Mouse (Mus musculus) intestine, embryonic 15.5 days (tissue): ENCODE data around the gene Rgma. TPM values are rescaled to one million over a fixed set of nuclear protein-coding genes. Genes with fewer than 3 reads are reported as not detected.

Experiments used
- ATAC-seq: fragments of 200-750 bp; cut with Nextera tagmentation; 2 replicates; pipeline ENCODE4 v1.8.0; 2017; ENCODE audit warnings: moderate TSS enrichment, moderate library complexity
- H3K27ac ChIP-seq: fragments of 300-500 bp; sonication (generic); 2 replicates; pipeline ENCODE4 v1.5.1; 2015; ENCODE audit warnings: mild to moderate bottlenecking, inconsistent platforms
- H3K27me3 ChIP-seq: fragments of 300-500 bp; sonication (generic); replicated peaks from 2 replicates; pipeline ENCODE4 v1.6.1; 2015; ENCODE audit warnings: inconsistent platforms
- H3K36me3 ChIP-seq: fragments of 300-500 bp; sonication (generic); 2 replicates; pipeline ENCODE4 v1.6.1; 2015; ENCODE audit warnings: inconsistent platforms
- H3K4me1 ChIP-seq: fragments of 300-500 bp; sonication (generic); replicated peaks from 2 replicates; pipeline ENCODE4 v1.6.1; 2015; ENCODE audit warnings: inconsistent platforms
- H3K4me2 ChIP-seq: fragments of 300-500 bp; sonication (generic); replicated peaks from 2 replicates; pipeline ENCODE4 v1.6.1; 2015; ENCODE audit warnings: mild to moderate bottlenecking, inconsistent platforms
- H3K4me3 ChIP-seq: fragments of 300-500 bp; sonication (generic); replicated peaks from 2 replicates; pipeline ENCODE4 v1.5.1; 2015; ENCODE audit warnings: inconsistent platforms
- H3K9ac ChIP-seq: fragments of 300-500 bp; sonication (generic); 2 replicates; pipeline ENCODE4 v1.6.1; 2015; ENCODE audit warnings: inconsistent platforms
- H3K9me3 ChIP-seq: fragments of 300-500 bp; sonication (generic); 2 replicates; pipeline ENCODE4 v1.6.1; 2016; ENCODE audit warnings: inconsistent platforms
- WGBS: fragments of 180-500 bp; shearing (Covaris S2); methylation state at CpG from one replicate; pipeline ENCODE4 v1.1.7; 2015; 5-methylcytosine and 5-hydroxymethylcytosine counted together
- polyA plus RNA-seq: library from polyadenylated mRNA; unstranded; fragments of >200 nt; fragmentation: Nextera tagmentation; extraction: Ambion mirVana; gene quantifications from 2 replicates; pipeline ENCODE4 v1.2.1, GENCODE M21; 2015

The Rgma gene
- polyA plus RNA-seq, 1 experiment from 2014 or later = 7.4 TPM

- H3K27ac ChIP-seq = no peak overlapping the region
- 0 out of 2 replicates have a peak overlapping the region, but pooled peaks have one; percentile 60 for H3K9ac ChIP-seq
- H3K4me1 ChIP-seq = peaks cover 25% of the 10 kb centered on the region
- WGBS = 2% methylated on average over 14 of the region's 14 CpGs
- peak overlapping the region; percentile 69 for H3K4me3 ChIP-seq
- peaks cover 21% of the 10 kb centered on the region; the same call in 1 of the 2 replicates for H3K27me3 ChIP-seq
- ATAC-seq = peak; percentile 41
- H3K4me2 ChIP-seq = peak overlapping the region; percentile 100
- H3K36me3 ChIP-seq = no peaks in the 10 kb centered on the region
- no peaks in the 10 kb centered on the region for H3K9me3 ChIP-seq
Observed at GRCm38 (mm10) chr7:73374727-73375126, 582 bp upstream of the Rgma start.

GRCm38 (mm10) chr7:73376101-73377001 lies 1.0 kb downstream of the Rgma start:
- Histone ChIP-seq H3K4me3 (peak overlapping the region; percentile 69), H3K27ac (peak overlapping the region; percentile 67), H3K27me3 (peaks cover 21% of the 10 kb centered on the region; the same call in 1 of the 2 replicates), H3K36me3 (no peaks in the 10 kb centered on the region), H3K9ac (peak overlapping the region; percentile 60), H3K4me2 (peak overlapping the region; percentile 100), H3K4me1 (peaks cover 25% of the 10 kb centered on the region), H3K9me3 (no peaks in the 10 kb centered on the region)
- under 1% methylated on average over 39 of the region's 39 CpGs for WGBS
- ATAC-seq = peak; percentile 50

GRCm38 (mm10) chr7:73377307-73377706 lies 2.0 kb downstream of the Rgma start:
- 65% methylated on average over 12 of the region's 12 CpGs for WGBS
- no peak overlapping the region for H3K9ac ChIP-seq
- ATAC-seq = no peak
- H3K27ac ChIP-seq = no peak overlapping the region
- no peaks in the 10 kb centered on the region for H3K36me3 ChIP-seq
- H3K4me3 ChIP-seq = peak overlapping the region; percentile 69; the same call in 1 of the 2 replicates
- H3K4me2 ChIP-seq = peak overlapping the region; percentile 100
- H3K4me1 ChIP-seq = peaks cover 19% of the 10 kb centered on the region
- peaks cover 13% of the 10 kb centered on the region; the same call in 1 of the 2 replicates for H3K27me3 ChIP-seq
- H3K9me3 ChIP-seq = no peaks in the 10 kb centered on the region

- H3K27me3 ChIP-seq = peaks cover 11% of the 10 kb centered on the region; the same call in 1 of the 2 replicates
- H3K9me3 ChIP-seq = no peaks in the 10 kb centered on the region
- 73% methylated on average over 6 of the region's 6 CpGs for whole genome bisulfite sequencing
- H3K36me3 ChIP-seq = no peaks in the 10 kb centered on the region
- no peak for ATAC-seq
- no peak overlapping the region for H3K4me3 ChIP-seq
- no peak overlapping the region for H3K9ac ChIP-seq
- H3K4me2 ChIP-seq = no peak overlapping the region
- H3K4me1 ChIP-seq = peaks cover 14% of the 10 kb centered on the region
- no peak overlapping the region for H3K27ac ChIP-seq
Observed at GRCm38 (mm10) chr7:73378034-73378433, 2.7 kb downstream of the Rgma start.

- Histone ChIP-seq H3K36me3 (no peaks in the 10 kb centered on the region), H3K27ac (no peak overlapping the region)
Observed at GRCm38 (mm10) chr7:73382843-73383242, 7.5 kb downstream of the Rgma start.

GRCm38 (mm10) chr7:73388866-73389265 lies 13.6 kb downstream of the Rgma start:
- 72% methylated on average over 2 of the region's 2 CpGs for WGBS
- no peaks in the 10 kb centered on the region for H3K9me3 ChIP-seq
- no peaks in the 10 kb centered on the region for H3K36me3 ChIP-seq

More at GRCm38 (mm10) chr7:73382843-73383242, 7.5 kb downstream of the Rgma start:
- no peak for ATAC-seq
- Histone ChIP-seq H3K9me3 (no peaks in the 10 kb centered on the region), H3K27me3 (no peaks in the 10 kb centered on the region), H3K4me2 (no peak overlapping the region), H3K9ac (no peak overlapping the region), H3K4me3 (no peak overlapping the region), H3K4me1 (no peaks in the 10 kb centered on the region)
- WGBS = 70% methylated on average over 7 of the region's 7 CpGs

GRCm38 (mm10) chr7:73389419-73389818 lies 14.1 kb downstream of the Rgma start:
- no peak for ATAC-seq
- Histone ChIP-seq H3K4me3 (no peak overlapping the region), H3K36me3 (no peaks in the 10 kb centered on the region), H3K4me2 (peak overlapping the region; percentile 89), H3K9me3 (no peaks in the 10 kb centered on the region), H3K27me3 (no peaks in the 10 kb centered on the region), H3K9ac (no peak overlapping the region), H3K4me1 (peaks cover 23% of the 10 kb centered on the region), H3K27ac (no peak overlapping the region)
- WGBS = 20% methylated on average over 9 of the region's 9 CpGs

More at GRCm38 (mm10) chr7:73388866-73389265, 13.6 kb downstream of the Rgma start:
- Histone ChIP-seq H3K27me3 (no peaks in the 10 kb centered on the region), H3K4me2 (no peak overlapping the region), H3K4me3 (no peak overlapping the region), H3K27ac (no peak overlapping the region), H3K9ac (no peak overlapping the region), H3K4me1 (peaks cover 21% of the 10 kb centered on the region)
- ATAC-seq = no peak

GRCm38 (mm10) chr7:73389871-73390294 lies 14.6 kb downstream of the Rgma start:
- no peak for ATAC-seq
- H3K4me3 ChIP-seq = peak overlapping the region; percentile 65

GRCm38 (mm10) chr7:73390426-73391001 lies 15.2 kb downstream of the Rgma start:
- Histone ChIP-seq H3K36me3 (no peaks in the 10 kb centered on the region), H3K4me1 (peaks cover 23% of the 10 kb centered on the region), H3K9ac (peak overlapping the region; percentile 24; the same call in 1 of the 2 replicates), H3K27me3 (no peaks in the 10 kb centered on the region), H3K27ac (peak overlapping the region; percentile 71), H3K4me2 (peak overlapping the region; percentile 89), H3K9me3 (no peaks in the 10 kb centered on the region), H3K4me3 (peak overlapping the region; percentile 65)
- ATAC-seq = peak; percentile 46
- 9% methylated on average over 18 of the region's 18 CpGs for WGBS

More at GRCm38 (mm10) chr7:73389871-73390294, 14.6 kb downstream of the Rgma start:
- Histone ChIP-seq H3K9ac (no peak overlapping the region), H3K4me2 (peak overlapping the region; percentile 89), H3K36me3 (no peaks in the 10 kb centered on the region), H3K27ac (peak overlapping the region; percentile 71), H3K4me1 (peaks cover 23% of the 10 kb centered on the region), H3K9me3 (no peaks in the 10 kb centered on the region), H3K27me3 (no peaks in the 10 kb centered on the region)
- 5% methylated on average over 15 of the region's 15 CpGs for WGBS

- Histone ChIP-seq H3K27me3 (no peaks in the 10 kb centered on the region), H3K36me3 (no peaks in the 10 kb centered on the region), H3K9me3 (no peaks in the 10 kb centered on the region), H3K27ac (peak overlapping the region; percentile 82), H3K4me1 (peaks cover 23% of the 10 kb centered on the region), H3K9ac (peak overlapping the region; percentile 71), H3K4me3 (peak overlapping the region; percentile 65), H3K4me2 (peak overlapping the region; percentile 89)
- under 1% methylated on average over 39 of the region's 42 CpGs for WGBS
- ATAC-seq = peak; percentile 93
Observed at GRCm38 (mm10) chr7:73391002-73391517, 15.8 kb downstream of the Rgma start.

GRCm38 (mm10) chr7:73391518-73392321 lies 16.4 kb downstream of the Rgma start:
- H3K4me2 ChIP-seq = peak overlapping the region; percentile 89
- ATAC-seq = peak; percentile 54
- peaks cover 26% of the 10 kb centered on the region for H3K4me1 ChIP-seq
- H3K27me3 ChIP-seq = no peaks in the 10 kb centered on the region
- no peaks in the 10 kb centered on the region for H3K9me3 ChIP-seq
- H3K27ac ChIP-seq = peak overlapping the region; percentile 82
- under 1% methylated on average over 39 of the region's 39 CpGs for WGBS
- no peaks in the 10 kb centered on the region for H3K36me3 ChIP-seq
- H3K9ac ChIP-seq = peak overlapping the region; percentile 71
- H3K4me3 ChIP-seq = peak overlapping the region; percentile 65
